Mouse (Mus musculus): Measurements from ENCODE around the gene Gpsm3.
A peak's percentile ranks its signal among the peaks of the same experiment; 100 is the strongest.

The Gpsm3 gene

DNA sequence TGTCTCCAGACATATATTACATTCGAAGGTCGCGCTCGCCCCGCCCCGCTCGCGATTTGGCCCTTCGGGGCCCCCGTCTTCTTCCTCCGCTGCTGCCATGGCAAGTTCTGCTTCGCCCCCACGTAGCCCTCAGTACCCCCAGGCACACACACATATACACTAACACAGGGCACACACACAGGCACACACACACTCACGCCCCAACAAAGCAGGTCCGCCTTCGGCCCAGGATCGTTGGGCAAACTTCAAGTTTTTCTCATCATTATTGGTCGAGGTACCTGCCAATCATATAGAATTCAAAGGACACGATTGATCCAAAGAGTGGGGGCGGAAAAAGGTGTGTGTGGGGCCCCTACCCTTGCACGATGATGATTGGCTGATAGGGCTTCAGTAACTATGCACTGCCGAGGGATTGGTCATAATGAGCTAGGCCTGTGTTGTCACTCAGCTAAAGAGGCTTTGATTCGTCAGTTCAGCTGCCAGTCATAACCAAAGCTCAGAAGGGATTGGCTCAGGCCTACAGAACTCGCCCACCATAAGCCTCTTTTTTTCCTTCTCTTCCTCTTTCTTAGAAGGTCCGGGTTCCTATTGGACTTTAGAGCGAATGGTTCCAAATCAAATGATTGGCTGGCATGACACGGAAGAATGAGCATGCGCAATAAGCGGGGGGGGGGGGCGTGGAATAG is 13.9 kb downstream of the Gpsm3 start, which contains the start of gene Rnf5:
TSS of gene Rnf5 (minus strand) at position 316 of the 686 bp plus-strand sequence.
- peak; percentile 100 for DNase-seq (ENCODE audit: low read depth, low spot score)

DNA sequence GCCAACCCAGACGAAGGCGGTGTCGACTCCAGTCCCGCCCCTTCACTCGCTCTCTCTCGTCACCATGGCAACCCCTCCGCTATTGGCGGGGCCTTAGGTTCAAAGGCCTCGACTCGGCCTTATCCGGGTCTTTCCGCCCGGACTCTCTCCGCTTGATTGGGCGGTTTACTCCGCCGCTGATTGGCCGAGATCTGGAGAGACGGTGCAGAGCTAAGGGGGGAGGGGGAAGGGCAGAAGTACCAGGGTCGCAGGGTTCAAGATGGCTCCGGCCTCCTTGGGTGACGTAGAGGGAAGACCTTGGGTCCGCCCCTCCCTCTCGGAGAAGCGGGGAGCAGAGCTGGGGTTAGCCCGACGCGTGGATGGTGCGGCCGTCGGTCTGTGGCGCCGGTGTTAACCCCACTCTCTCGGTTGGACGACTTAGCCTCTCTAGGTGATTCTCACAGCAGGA is 14.5 kb downstream of the Gpsm3 start, which contains the start of gene Agpat1:
TSS of gene Agpat1 (plus strand) at position 202 of the 448 bp plus-strand sequence.
- DNase-seq (ENCODE audit: low read depth, low spot score), result no peak

DNA sequence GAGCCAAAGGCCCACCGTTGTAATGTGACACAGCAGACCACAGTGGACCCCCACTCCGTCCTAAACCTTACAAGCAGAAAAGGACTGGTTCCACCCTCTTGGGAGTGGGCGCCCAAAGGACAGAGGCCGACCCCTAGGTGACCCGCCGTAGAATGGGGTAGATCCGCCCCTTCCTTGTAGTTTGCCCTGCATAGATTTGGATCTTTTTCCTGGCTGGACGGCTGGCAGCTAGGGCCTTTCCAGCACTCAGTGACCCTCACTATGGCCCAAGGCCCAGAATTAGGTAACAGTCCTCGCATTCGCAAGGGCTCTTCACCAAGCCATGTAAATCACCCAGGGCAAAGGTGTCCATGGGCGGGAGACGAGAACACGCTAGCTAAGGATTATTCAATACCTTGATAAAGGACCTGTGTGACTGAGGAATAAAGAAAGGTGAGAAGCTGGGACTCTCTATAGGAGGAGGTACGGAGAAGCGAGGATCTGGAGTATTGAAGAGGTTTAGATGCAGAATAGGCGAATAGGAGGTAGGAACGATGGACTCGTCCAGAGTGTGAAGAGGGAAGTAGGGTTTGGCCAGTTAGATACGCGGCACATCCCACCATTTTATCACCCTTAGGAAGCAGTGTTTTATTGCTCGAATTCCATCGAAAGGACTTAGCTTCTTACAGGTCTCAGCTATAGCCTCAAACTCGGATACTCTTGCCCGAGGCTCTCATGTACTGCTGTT is 15.1 kb downstream of the Gpsm3 start:
- DNase-seq (ENCODE audit: low read depth, low spot score), result no peak

DNA sequence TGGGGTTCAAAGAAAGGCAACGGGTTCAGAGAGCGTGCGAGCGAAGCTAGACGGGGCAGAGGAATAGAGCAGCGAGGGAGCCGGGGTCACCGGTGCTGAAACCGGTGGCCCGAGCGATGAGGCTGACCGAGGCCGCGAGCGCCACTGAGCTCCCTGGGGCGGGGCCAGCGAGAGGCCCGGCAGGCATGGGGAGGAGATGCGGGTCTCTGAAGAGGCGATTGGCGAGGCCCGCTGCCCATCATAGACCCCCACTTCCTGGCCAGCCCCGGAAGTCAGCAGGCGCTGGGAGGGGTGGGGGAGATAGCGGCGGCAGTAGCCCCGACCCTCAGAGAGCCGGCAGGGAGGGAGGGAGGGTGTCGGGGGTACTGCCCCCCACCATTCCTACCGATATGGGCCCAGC is 16.0 kb downstream of the Gpsm3 start:
- peak; percentile 92 for DNase-seq (ENCODE audit: low read depth, low spot score)

DNA sequence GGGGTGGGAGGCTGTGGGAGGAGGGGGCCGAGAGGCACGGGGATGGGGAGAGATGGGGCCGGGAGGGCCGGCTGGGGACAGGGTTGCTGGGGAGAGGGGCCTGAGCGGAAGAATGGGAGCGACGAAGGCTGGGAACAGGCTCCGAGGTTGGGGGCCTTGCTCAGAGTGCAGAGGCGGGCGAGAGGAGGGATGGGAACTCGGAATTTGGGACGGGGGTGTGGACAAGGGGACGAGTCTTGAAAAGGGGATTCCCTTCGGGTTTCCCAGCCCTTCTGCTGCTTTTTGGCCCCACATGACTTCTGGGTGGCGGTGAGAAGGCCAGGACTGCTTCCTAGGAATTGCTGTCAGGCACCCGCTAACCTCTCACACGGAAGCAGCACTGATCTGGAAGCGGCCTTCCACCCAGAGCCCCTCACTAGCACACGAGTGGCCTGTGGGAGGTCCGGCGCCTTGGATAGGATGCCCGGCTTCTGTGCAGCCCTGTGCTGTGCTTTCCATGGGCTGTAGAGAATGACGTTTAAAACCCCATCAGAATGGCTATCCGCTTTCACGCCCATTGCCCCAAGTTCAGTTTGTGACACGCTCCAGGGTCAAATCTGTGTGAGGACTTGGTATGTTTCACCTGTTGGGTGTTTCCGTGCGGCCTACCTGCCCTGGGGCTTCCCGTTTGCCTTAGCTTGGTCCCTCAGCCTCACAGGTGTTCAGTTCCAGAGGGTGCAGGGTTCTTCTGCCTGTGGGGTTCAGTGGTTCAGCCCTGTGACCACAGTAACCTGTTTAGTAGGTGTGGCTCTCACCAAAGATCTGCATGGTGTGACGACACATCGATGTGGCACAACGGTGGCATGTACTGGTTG is 16.8 kb downstream of the Gpsm3 start:
- no peak for DNase-seq (ENCODE audit: low read depth, low spot score)

DNA sequence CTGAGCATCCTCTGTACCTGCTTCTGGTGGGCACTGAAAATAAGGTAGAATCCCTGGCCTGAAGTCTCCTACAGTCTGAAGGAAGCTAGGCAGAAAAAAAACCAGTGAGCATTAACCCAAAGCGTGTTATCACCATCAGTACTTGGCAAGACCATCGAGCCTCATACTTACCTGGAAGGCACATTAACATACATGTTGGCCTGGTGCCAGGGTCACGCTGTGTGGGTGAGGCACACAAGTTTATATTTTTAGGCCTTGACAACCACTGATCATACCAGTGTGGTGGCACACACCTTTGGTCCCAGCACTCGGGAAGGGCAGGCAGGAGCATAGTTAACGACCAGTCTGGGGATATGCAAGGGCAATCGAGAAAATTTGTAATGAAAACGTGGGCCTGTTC is 18.4 kb downstream of the Gpsm3 start:
- no peak for DNase-seq (ENCODE audit: low read depth, low spot score)

DNA sequence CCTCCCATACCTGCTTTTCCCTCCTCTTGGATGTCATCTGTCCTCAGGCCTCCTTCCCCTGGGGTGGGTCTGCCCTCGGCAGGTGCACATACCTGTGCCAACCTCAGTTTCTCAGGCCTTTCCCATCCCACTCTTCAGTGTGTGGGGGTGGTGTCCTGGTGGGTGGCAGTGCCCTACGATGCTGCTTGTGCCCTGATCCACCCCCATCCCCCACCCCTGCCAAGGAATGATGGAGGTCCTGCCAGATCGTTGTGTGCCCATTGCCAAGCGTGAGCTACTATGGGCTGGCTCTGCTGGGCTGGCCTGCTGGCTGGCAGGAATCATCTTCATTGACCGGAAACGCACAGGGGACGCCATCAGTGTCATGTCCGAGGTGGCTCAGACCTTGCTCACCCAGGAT is 21.4 kb downstream of the Gpsm3 start:
- no peak for DNase-seq (ENCODE audit: low read depth, low spot score)

DNA sequence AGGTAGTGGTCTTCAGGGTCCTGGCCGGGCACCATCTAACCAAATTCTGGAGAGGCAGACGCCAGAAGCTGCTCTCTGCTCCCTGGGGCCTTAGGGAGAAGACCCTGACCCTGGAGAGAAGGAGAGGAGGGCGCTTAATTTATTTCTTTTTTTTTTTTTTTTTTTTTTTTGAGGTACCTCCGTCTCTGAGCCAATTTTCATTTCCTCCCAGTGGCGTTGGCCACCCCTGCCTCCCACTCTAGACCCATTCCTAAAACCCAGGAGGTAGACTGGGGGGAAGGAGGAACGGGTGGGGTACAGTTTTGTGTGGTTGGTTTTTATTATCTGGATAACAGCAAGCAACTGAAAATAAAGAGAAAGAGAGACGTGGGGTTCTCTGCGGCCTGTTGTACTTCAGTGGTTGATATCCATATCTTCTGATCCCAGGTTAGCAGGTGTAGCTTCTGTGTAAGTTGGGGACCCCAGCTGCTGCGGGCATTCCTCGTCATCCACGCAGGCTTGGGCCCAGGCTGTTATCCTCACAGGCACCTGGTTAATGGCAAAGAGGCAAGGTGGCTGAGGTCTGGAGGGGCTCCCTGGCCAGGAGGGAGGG is 23.5 kb downstream of the Gpsm3 start:
- DNase-seq (ENCODE audit: low read depth, low spot score), result no peak

DNA sequence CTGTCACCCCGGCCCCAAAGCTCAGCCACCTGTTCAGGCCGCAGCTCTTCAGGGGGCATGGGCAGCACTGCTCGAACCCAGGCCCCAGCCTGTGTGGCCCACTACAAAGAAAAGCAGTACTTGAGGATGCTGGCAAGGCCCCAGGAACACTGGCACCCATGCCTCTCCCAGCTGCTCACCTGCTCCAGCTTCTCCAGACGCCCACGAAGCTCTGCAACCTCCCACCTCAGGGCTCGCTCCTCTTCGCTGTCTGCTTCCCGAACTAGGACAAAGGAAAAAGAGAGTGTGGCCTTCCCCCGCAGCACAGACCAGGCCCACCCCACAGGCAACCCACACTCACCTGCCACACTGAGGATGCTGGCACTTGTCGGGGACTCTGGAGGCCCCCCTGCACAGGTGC is 24.2 kb downstream of the Gpsm3 start:
- DNase-seq (ENCODE audit: low read depth, low spot score), result no peak

DNA sequence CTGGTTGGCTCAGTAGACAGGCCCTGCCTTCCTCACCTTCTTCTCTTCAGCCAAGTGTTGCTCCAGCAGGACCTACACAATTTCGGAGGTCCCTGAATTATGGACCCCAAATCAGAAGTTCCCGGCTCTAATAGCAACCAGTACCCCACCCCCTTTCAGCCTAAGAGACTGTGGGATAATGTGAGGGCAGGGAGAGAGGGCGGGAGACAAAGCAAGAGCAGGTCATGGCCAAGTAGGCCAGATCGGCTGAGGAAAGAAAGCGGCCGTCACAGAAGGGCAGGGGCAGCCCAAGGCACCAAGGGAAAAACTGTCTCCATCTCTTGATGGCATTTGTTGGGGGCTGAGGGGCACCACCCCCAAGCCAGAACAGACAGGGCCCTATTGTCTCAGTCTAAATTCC is 26.3 kb downstream of the Gpsm3 start, which contains the start of gene Egfl8:
TSS of gene Egfl8 (minus strand) at position 101 of the 400 bp plus-strand sequence.
- DNase-seq (ENCODE audit: low read depth, low spot score), result no peak

DNA sequence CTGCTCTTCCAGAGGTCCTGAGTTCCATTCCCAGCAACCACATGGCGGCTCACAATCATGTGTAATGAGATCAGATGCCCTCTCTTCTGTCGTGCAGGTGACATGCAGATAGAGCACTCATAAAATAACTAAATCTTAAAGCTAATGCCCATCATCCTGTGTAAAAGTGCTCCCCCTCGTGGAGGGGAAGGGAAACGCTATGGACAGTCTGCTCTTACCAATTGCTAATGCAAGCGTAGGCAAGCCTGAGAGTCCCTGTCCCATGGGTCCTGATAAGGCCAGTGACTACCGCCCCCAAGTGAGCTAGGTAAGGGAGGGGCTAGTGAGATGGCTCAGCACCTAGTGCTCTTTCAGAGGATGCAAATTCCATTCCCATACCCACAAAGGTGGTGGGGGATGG is 29.4 kb downstream of the Gpsm3 start:
- no peak for DNase-seq (ENCODE audit: low read depth, low spot score)

DNA sequence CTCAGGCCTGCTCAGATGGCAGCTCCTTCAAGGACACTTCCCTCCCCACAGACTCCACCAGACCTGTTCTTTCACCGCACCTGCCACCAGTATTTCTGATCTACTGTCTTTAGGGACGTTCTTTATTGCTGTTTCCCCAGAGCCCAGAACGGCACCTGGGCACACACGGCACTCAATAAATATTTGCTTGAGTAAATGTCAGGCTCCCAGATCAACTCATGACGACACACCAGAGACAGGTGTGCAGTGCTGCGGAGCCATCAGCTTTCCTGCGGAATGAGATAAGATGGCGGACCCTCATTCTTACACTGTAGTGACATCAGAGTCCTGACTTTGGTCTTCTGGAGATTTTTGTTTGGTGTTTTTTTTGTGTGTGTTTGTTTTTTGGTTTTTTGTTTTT is 31.4 kb downstream of the Gpsm3 start:
- DNase-seq (ENCODE audit: low read depth, low spot score), result no peak

DNA sequence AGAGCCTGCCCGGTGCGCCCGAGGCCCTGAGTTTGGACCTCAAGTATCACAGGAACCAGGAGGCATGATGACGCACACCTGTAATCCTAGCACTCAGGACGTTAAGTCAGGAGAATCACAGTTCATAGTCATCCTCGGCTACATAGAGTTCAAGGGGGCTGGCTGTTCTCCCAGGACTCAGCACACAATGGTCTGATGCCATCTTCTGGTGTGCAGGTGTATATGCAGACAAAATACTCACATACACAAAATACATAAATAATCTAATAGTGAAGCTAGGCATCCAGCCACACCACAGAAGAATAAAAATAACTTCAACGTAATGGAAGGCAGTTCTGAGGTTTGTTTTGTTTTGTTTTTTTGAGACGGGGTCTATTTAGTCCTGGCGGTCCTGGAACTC is 33.6 kb downstream of the Gpsm3 start:
- no peak for DNase-seq (ENCODE audit: low read depth, low spot score)

DNA sequence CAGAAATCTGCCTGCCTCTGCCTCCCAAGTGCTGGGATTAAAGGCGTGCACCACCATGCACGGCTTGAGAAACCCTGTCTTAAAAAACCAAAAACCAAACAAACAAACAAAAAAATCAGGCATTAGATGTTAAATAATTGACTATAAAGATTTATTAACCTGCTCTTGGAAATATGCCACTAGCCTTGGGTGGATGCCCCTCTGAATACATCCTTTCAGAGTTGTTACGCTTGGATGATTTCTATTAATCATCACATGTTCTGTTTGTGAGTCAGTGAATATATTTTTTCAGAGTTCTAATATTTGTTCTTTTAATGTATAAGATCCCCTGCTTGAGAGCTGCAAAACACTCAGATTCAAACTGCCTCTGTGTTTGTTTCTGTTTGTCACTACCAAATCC is 35.4 kb downstream of the Gpsm3 start:
- DNase-seq (ENCODE audit: low read depth, low spot score), result no peak

DNA sequence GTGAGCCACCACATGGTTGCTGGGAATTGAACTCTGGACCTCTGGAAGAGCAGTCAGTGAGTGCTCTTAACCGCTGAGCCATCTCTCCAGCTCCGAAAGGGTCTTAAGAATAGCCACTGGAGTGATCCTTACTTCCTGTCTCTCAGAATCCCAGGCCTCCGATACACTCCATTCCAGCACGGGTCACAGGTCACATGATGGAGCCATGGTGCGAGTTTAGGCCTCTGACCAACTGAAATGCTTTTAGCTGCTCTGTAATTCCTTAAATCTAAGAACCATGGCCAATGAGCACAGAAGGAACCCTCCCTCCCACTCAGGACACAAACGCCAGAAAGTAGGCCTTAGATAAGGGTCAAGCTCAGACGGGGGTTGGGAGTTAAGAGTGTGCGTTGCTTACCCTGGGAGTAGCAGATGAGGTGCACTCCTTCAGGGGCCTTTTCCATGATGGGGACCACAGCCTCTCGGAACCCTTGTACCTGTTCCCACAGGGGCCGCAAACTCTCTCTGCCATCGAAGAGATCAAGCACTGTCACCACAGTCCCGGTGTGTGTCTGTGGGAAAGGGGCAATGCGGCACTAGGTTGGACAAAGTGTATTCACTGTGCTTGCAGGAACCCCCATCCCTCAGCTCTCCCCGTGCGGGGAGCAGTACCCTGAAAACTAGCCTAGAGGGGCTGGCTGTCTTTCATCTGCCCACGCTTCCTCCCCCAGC is 36.6 kb downstream of the Gpsm3 start:
- no peak for DNase-seq (ENCODE audit: low read depth, low spot score)

DNA sequence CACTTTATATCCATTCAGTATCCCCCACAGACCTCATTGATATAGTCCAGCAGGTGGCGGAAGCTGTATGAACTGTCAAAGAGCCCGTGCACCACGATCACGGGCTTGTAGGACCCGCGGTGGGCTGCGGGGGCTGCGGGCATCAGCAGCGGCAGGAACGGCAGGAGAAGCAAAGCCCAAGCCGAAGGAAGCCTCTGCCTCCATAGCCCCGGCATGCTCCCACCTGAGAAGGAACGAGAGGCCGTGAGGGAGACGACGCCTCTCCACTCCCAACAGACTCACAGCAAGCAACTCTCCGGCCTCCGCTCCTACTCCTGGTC is 37.1 kb downstream of the Gpsm3 start:
- no peak for DNase-seq (ENCODE audit: low read depth, low spot score)

DNA sequence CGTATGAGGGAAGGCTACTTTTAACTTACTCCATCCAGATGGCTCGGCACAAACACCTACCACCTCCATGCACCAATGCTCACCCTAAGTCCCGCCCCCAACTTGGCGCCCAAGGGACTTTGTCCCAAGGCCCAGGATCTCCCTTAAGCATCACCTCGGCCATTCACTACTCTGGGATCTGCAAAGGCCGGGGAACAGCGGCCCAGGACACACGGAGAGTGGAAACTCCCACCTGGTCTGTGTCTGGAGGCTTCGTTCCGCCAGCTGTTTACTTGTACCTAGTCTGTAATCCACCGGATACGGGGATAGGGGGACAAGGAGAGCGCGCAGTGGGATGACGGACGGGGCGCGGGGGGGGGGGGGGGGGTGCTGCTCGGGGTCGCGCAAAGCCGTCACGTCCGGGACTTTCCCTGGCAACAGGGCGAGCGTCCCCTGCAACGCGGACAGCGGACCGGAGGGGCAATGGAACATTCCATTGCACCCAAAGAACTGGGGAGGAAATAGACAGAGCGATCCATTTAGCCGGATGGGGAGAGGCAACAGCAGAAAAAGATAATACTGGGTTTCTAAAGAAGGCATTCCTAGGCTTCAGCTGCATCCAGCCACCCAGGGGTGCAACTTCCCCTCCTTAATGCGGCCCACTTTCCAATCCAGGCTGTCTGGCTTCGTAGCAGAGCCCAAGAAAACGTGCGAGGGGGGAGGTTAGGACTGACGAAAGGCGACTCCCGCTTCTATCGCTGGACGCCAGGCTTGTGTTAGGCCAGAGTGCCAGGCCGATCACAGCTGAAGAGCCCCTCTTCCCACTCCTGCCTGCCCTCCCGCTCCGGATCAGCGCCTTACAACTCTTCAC is 37.7 kb downstream of the Gpsm3 start:
- DNase-seq (ENCODE audit: low read depth, low spot score), result peak; percentile 84

DNA sequence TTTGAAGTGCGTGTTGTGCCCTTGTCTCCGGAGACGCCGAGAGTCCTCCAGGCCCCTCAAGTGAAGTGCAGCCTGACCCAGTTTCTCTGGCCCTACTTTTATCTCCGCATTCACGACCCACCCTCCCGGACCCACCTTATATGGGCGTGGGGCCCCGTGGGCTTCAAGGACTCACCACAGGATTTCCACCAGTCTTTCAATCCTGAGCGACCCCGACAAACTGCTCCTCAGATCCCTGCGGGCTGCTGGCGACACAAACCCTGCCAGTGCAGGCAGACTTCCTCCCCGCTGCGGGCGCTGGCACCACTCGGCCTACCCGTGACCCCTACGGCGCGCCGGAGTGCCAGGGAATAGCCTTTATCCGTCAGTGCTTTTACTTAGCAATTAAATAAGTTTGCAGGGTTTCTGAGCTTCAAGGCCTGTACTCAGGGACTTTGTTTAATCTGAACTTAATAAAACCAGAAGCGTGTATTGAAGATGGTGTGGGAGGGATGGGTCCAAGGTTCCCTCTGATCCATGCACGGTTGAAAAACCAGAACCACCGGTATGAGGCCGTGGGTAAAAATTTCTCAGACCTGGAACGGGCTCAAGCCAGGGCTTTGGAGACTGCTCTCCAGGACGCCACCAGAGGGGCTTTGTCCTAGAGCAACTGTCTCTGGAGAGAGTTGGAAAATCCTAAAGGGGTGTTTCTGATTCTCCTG is 38.5 kb downstream of the Gpsm3 start, which contains the start of gene Ppt2:
TSS of gene Ppt2 (minus strand) at position 568 of the 701 bp plus-strand sequence.
- no peak for DNase-seq (ENCODE audit: low read depth, low spot score)

DNA sequence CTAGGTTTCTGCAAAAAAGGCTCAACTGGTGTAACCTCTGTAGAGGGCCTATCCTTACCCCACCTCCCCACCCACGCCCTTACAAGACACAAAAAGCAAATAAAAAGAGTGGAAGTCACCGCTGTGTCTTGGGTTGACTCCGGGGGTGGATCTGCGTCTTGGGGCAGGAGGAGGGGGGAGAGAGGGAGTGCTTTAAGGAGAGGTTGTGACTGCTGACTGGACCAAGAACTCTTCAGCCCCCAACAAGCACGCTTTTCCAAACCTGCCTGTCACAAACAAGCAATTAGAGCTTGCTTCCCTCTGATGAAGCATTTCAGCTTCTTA is 39.0 kb downstream of the Gpsm3 start:
- DNase-seq (ENCODE audit: low read depth, low spot score), result no peak
